Mouse (Mus musculus) limb, embryonic 14.5 days (tissue): ENCODE measurements around the gene Fkbp1b. TPM values are rescaled to one million over a fixed set of nuclear protein-coding genes. Genes with fewer than 3 reads are reported as not detected.
A peak's percentile ranks its signal among the peaks of the same experiment; 100 is the strongest.
"Not testable (repeated sequence)": the region's sequence is repeated elsewhere in the genome, so short reads cannot be mapped to it uniquely, and the experiment has no call there.

Experiments used
- ATAC-seq: fragments of 200-750 bp; cut with Nextera tagmentation; 2 replicates; pipeline ENCODE4 v1.8.0; 2017; ENCODE audit warnings: low read depth, moderate number of reproducible peaks, moderate TSS enrichment; ENCODE audit not compliant: low FRiP score
- DNase-seq: peaks from one replicate; pipeline ENCODE4 v3.0.0-alpha.2; 2015; ENCODE audit warnings: low spot score
- H3K27ac ChIP-seq: fragments of 300-500 bp; sonication (generic); replicated peaks from 2 replicates; pipeline ENCODE4 v1.5.1; 2014; ENCODE audit warnings: low read depth, mild to moderate bottlenecking, low read length, moderate library complexity, mixed read lengths
- H3K27me3 ChIP-seq: fragments of 300-500 bp; sonication (generic); 2 replicates; pipeline ENCODE4 v1.6.1; 2014; ENCODE audit warnings: low read length, mixed read lengths; ENCODE audit not compliant: control insufficient read depth, insufficient read depth
- H3K36me3 ChIP-seq: fragments of 300-500 bp; sonication (generic); 2 replicates; pipeline ENCODE4 v1.6.1; 2014; ENCODE audit warnings: mild to moderate bottlenecking, low read length, moderate library complexity, mixed read lengths; ENCODE audit not compliant: control insufficient read depth, insufficient read depth
- H3K4me1 ChIP-seq: fragments of 300-500 bp; sonication (generic); 2 replicates; pipeline ENCODE4 v1.6.1; 2014; ENCODE audit warnings: antibody characterized with exemption, low read length, mixed read lengths; ENCODE audit not compliant: control insufficient read depth, insufficient read depth
- H3K4me2 ChIP-seq: fragments of 300-500 bp; sonication (generic); replicated peaks from 2 replicates; pipeline ENCODE4 v1.6.1; 2014; ENCODE audit warnings: low read depth, mild to moderate bottlenecking, low read length, moderate library complexity; ENCODE audit not compliant: severe bottlenecking
- H3K4me3 ChIP-seq: fragments of 300-500 bp; sonication (generic); replicated peaks from 2 replicates; pipeline ENCODE4 v1.5.1; 2014; ENCODE audit warnings: low read length
- H3K9ac ChIP-seq: fragments of 300-500 bp; sonication (generic); 2 replicates; pipeline ENCODE4 v1.6.1; 2014; ENCODE audit warnings: mild to moderate bottlenecking, low read depth, low read length, moderate library complexity; ENCODE audit not compliant: severe bottlenecking
- H3K9me3 ChIP-seq: fragments of 300-500 bp; sonication (generic); 2 replicates; pipeline ENCODE4 v1.6.1; 2016; ENCODE audit warnings: low read length; ENCODE audit not compliant: control insufficient read depth
- POLR2A ChIP-seq: fragments of 200-500 bp; IDR thresholded peaks from 2 replicates; pipeline ENCODE4 v1.8.0; 2012; ENCODE audit warnings: inconsistent platforms, mild to moderate bottlenecking, moderate library complexity, borderline replicate concordance; ENCODE audit not compliant: insufficient read depth, insufficient read length; ENCODE audit errors: extremely low read depth
- WGBS: fragments of 180-500 bp; shearing (Covaris S2); extraction: QIAGEN DNeasy Blood & Tissue Kit; methylation state at CpG from one replicate; pipeline ENCODE4 v1.1.7; 2014; 5-methylcytosine and 5-hydroxymethylcytosine counted together
- polyA plus RNA-seq, 2 experiments: library from polyadenylated mRNA; depleted of rRNA in 1 of 2; stranded (reverse) in 1 of 2; unstranded in 1 of 2; fragments of >200 nt; fragmentation: Nextera tagmentation in 1 of 2; extraction: Ambion mirVana in 1 of 2; gene quantifications; 2 replicates each; pipeline versions ENCODE4 v1.2.1 to v1.2.3; 2012 to 2014

The Fkbp1b gene
- polyA plus RNA-seq, 2 experiments, result 18.2 to 21.0 TPM

DNA sequence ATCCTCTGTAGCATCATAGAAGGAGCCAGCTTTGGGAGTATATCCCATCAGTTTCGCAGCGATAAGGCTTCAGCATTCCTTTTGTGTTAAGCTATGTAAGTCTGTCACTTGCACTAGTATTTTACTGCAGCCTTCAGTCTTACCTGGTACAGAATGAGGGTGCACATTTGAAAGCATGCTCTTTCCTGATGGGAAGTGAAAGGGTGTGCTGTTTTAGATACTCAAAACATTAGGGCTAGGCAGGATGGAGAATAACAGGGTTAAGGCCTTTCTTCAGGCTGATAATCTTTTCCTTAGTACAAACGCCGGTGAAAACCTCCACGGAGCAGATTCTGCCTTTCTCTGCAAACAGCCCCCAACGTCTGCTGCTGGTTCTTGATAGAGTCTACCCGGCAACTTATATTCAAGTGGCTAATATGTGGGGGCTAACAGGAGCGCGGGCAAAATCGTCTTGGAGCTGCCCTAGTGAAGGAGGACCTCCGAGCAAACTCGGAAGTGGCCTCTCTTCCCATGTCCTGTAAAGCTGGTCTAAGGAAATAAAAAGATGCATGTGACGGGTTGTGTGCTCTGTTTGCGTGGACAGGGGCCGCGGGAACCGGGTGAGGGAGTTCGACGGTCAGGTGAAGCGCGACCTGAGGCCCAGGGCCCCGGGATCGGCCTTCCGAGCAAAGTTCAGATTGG is 24.6 kb downstream of the Fkbp1b start:
- DNase-seq, result peak; percentile 27
- peak overlapping the region; percentile 91 for H3K4me3 ChIP-seq
- H3K27ac ChIP-seq, result peak overlapping the region; percentile 88
- H3K9me3 ChIP-seq, result no peaks in the 10 kb centered on the region
- no peak for TF ChIP-seq POLR2A
- H3K4me1 ChIP-seq, result peaks cover 15% of the 10 kb centered on the region
- no peaks in the 10 kb centered on the region for H3K27me3 ChIP-seq
- peak; percentile 78 for ATAC-seq
- H3K36me3 ChIP-seq, result peaks cover 17% of the 10 kb centered on the region
- WGBS, result 9% methylated on average over 24 of the region's 24 CpGs
- peak overlapping the region; percentile 87 for H3K4me2 ChIP-seq
- peak overlapping the region; percentile 70 for H3K9ac ChIP-seq

DNA sequence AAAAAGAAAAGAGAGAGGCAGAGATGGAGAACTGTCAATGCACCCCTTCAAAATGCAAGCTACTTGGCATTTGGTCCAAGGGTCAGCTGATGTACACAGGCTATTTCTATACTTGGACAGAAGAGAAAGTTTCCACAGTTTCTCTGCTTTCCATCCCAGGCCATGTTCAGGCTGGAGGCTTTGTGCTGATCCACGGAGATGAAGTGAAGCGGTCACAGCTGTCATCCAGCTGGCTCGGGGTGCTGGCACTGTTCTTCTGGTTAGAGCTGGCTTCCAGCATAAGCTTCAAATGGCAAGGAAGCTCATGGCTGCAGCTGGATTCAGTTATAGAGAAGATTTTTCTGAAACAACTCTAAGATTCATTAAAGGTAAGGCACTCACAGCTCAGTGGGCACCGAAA is 27.8 kb downstream of the Fkbp1b start:
- no peak for TF ChIP-seq POLR2A
- Histone ChIP-seq H3K27me3 (no peaks in the 10 kb centered on the region), H3K4me2 (no peak overlapping the region), H3K27ac (no peak overlapping the region), H3K9me3 (no peaks in the 10 kb centered on the region), H3K36me3 (no peaks in the 10 kb centered on the region), H3K4me1 (peaks cover 14% of the 10 kb centered on the region), H3K4me3 (no peak overlapping the region), H3K9ac (no peak overlapping the region)
- DNase-seq (peak; percentile 60), ATAC-seq (no peak)
- 63% methylated on average over 4 of the region's 4 CpGs for WGBS

DNA sequence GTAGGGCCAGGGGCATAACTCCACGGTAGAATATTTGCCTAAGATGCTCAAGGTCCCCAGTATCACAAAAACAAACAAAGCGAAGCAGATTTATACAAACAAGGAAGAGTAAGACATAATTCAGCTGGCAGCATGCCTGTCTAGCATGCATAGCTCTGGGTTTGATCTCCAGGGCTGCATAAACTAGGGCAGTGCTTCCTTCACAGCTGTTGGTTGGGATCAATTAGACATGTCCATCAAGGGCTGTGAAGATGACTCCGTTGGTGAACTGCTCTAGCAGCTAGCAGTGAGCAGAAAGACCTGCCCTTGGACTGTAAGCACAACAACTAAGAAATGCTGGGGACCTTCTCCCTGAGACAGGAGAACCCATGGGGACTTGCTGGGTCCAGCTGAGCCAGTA is 29.7 kb downstream of the Fkbp1b start:
- Histone ChIP-seq H3K4me1 (peaks cover 5% of the 10 kb centered on the region), H3K36me3 (no peaks in the 10 kb centered on the region), H3K9ac (no peak overlapping the region), H3K4me3 (no peak overlapping the region), H3K4me2 (no peak overlapping the region), H3K9me3 (no peaks in the 10 kb centered on the region), H3K27ac (no peak overlapping the region), H3K27me3 (no peaks in the 10 kb centered on the region)
- ATAC-seq (no peak), DNase-seq (no peak)
- WGBS, result 61% methylated on average over 3 of the region's 3 CpGs
- no peak for TF ChIP-seq POLR2A

DNA sequence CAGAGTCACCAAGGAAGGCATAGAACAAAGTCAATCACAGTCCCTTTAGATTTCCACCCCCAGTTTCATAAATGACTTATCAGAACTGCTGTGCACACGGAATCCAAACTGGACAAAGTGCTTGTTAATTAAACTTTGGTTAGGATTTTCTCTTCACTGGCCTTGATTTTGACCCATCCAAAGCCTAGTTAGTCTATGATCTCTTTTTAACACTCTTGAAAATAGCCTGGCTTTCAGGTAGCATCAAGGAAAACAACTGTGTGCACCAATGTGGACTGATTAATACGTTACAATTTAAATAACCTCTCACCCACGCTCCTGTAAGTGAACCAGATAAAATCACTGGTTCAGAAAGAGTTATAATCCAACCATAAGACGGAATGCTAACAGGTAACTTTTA is 30.4 kb downstream of the Fkbp1b start:
- ATAC-seq (no peak), DNase-seq (no peak)
- no peak overlapping the region for H3K9ac ChIP-seq
- WGBS, result 79% methylated on average over 4 of the region's 4 CpGs
- H3K36me3 ChIP-seq, result no peaks in the 10 kb centered on the region
- no peak overlapping the region for H3K4me2 ChIP-seq
- H3K27me3 ChIP-seq, result no peaks in the 10 kb centered on the region
- no peak overlapping the region for H3K27ac ChIP-seq
- H3K9me3 ChIP-seq, result no peaks in the 10 kb centered on the region
- no peaks in the 10 kb centered on the region for H3K4me1 ChIP-seq
- H3K4me3 ChIP-seq, result no peak overlapping the region
- TF ChIP-seq POLR2A, result no peak

DNA sequence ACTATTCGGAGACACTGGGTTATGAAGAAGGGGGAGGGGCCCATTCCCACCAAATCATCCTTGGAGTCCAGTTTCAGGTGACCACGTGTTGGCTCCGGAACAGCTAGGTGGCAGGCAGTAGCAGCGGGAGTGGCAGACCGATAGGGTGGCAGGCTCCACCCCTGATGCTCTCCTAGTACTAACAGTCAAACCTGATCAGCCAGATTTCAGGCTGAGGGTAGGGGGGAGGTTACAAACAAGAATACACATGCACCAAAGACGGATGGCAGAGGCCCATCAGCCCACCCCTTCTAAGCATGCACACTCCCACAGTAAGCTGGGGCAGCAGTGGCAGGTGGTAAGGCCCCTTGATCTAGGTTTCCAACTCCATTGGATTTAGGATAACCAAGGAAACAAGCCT is 43.9 kb downstream of the Fkbp1b start:
- 61% methylated on average over 6 of the region's 6 CpGs for WGBS
- H3K36me3 ChIP-seq, H3K9me3 ChIP-seq, H3K27me3 ChIP-seq, H3K27ac ChIP-seq, ATAC-seq, H3K4me1 ChIP-seq, DNase-seq, H3K4me3 ChIP-seq, H3K9ac ChIP-seq, H3K4me2 ChIP-seq: not testable (repeated sequence)

DNA sequence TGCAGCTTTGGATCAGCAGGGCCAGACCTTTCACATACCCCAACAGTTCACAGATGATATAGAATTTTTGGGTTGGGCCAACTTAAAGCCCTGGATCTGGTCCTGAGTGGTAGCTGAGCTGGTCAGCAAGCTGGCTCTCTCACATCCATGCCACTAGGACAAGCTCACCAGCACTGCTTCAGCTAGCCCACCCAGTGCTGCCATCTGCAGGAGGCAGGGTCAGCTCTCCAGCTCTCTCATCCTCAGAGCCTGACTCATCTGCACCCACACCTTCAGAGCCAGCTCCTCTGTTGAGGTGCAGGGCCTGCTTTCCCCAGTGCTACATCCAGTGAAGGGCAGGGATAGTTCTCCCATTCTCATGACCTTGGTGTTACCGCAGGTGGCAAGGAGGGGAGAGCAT is 47.7 kb downstream of the Fkbp1b start:
- no peak for TF ChIP-seq POLR2A
- no peak for ATAC-seq
- no peaks in the 10 kb centered on the region for H3K9me3 ChIP-seq
- H3K4me1 ChIP-seq, result no peaks in the 10 kb centered on the region
- H3K27ac ChIP-seq, result no peak overlapping the region
- no peaks in the 10 kb centered on the region for H3K27me3 ChIP-seq
- WGBS, result 82% methylated on average over 1 of the region's 1 CpGs
- H3K4me2 ChIP-seq, result no peak overlapping the region
- no peak overlapping the region for H3K4me3 ChIP-seq
- no peaks in the 10 kb centered on the region for H3K36me3 ChIP-seq
- no peak for DNase-seq
- H3K9ac ChIP-seq, result no peak overlapping the region

DNA sequence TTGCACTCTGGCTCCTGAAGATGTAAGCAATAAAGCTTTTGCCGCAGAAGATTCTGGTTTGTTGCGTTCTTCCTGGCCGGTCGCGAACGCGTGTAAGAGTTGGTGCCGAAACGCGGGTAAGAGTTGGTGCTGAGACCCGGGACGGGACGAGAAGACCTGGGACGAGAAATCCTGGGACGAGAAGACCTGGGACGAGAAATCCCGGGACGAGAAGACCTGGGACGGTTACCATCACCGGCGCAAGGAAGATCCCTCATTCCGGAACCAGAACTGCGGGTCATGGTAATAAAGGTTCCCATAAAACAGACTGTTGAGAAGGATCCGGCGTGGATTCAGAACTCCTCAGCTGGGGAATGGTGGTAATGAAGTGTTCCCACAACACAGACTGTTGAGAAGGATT is 53.3 kb downstream of the Fkbp1b start:
- not testable (repeated sequence) for H3K4me3 ChIP-seq, H3K9ac ChIP-seq, H3K4me2 ChIP-seq, ATAC-seq, H3K27me3 ChIP-seq, DNase-seq, H3K4me1 ChIP-seq, H3K27ac ChIP-seq, H3K9me3 ChIP-seq, H3K36me3 ChIP-seq
- 95% methylated on average over 25 of the region's 25 CpGs for WGBS
